Mouse (Mus musculus): ENCODE measurements at regions not wholly inside any gene's neighbourhood (a gene's known extent, or its start where the extent isn't known, plus 50 kb on each side); places are given as distances from the start of the nearest gene placed in this dataset.
"Not testable (repeated sequence)": the region's sequence is repeated elsewhere in the genome, so short reads cannot be mapped to it uniquely, and the experiment has no call there.

DNA sequence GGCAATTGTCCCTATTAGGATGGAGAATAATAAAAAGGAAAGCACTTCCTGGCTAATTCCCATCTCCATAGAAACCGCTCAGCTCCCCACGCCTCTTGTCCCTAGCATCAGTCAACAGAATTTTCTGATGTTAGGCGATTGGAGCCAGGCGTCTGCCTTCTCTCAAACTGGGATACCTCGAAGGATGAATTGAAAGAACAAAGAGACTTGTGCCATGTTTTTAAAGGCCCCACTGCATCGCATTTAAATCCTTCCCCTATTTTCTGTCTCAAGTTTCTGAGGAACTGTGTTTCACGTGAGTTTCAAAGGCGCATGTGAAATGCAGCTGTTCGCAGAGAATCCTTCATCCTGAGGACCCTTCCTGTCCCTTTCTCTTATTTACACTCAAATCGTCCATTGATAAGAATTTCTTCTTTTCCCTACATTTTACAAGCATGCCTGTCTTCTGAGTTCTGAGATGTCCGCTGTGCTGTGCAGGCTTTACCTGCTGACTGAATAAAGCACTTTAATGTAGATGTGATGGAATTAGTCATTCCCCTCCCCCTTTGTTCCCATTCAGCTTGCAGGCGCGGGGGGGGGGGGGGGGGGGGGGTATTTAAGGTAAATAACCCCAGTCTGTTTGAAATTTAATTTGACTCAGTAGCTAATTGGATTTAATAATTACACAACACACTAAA lies 1163.3 kb downstream of the A830018L16Rik start:
- no peaks in the 10 kb centered on the region for H3K27me3 ChIP-seq
- CTCF ChIA-PET = no interaction called here
- no peak for ATAC-seq
- TF ChIP-seq CTCF (IDR thresholded peaks at IDR 0.05) = no peak
- no peak for DNase-seq (ENCODE audit: low read depth, low spot score)
- POLR2A ChIA-PET = no interaction called here
- in situ Hi-C loops (cut with MboI; ENCODE audit: low pct_unique_long_range_greater_than_20kb) = no loop called here

DNA sequence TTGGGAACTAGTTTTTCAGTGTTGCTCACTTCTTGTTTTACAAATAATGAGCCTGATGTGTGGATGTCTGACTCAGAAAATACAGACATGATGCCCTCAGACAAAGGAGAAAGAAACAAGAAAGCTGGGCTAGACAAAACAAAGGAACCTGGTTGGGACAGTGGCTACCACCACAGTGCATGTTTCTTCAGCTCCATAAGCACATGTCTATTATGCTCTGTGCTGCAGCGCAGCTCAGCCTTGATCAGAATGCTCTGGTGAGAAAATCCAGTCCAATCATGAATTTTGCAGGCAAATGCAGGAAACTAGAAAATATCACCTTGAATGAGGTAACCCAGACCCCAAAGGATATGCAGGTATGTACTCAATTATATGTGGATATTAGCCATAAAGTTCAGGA lies 1164.1 kb downstream of the A830018L16Rik start:
- ATAC-seq = no peak
- ChIA-PET POLR2A (no interaction called here), CTCF (no interaction called here)
- TF ChIP-seq CTCF (IDR thresholded peaks at IDR 0.05) = no peak
- no peaks in the 10 kb centered on the region for H3K27me3 ChIP-seq
- in situ Hi-C loops (cut with MboI; ENCODE audit: low pct_unique_long_range_greater_than_20kb) = no loop called here
- DNase-seq (ENCODE audit: low read depth, low spot score) = no peak

DNA sequence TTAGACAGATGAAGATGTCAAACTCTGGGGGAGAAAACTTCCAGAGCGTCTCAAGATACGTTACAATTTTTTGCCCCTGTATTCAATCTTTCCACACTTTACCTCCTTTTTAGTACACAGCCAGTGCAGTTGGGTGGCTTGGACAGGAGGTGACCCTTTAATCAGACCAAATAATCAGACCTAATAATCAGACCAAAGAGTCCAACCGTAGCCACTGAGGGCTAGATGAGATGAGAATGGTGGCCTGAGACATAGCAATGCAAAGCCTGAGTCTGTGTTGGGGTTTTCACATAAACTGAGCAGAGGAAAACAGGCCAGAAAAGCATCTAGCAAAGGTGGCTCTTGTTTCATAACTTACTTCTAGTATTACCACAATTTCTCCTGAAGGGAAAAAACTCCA lies 1169.1 kb downstream of the A830018L16Rik start:
- CTCF ChIA-PET = interaction anchor here (1.6 kb wide), 1 partner anchor 10 kb away, joined by 5 read pairs; no protein-coding TSS in a partner anchor
- no peak for DNase-seq (ENCODE audit: low read depth, low spot score)
- no peak for TF ChIP-seq CTCF (IDR thresholded peaks at IDR 0.05)
- POLR2A ChIA-PET = no interaction called here
- ATAC-seq = no peak
- H3K27me3 ChIP-seq = no peaks in the 10 kb centered on the region
- in situ Hi-C loops (cut with MboI; ENCODE audit: low pct_unique_long_range_greater_than_20kb) = no loop called here

DNA sequence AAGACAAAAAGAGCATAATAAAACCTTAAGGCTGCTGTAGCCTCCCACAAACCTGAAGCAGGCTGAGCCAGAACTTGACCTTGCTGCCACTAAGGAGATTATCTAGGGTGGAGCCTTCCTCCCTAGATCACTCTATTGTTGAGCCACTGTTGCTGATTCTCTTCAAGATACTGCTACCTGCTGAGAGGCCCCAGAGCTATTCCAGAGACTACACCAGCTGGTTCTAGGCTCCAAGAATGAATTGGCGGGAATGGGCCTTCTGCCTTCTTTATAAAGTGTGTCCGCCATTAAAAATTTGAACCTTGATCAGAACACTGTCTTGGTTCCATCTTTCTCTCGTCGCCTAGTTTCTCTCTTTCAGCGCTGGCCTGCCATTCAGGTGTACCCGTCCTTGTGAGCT lies 1173.1 kb downstream of the A830018L16Rik start:
- in situ Hi-C loops (cut with MboI; ENCODE audit: low pct_unique_long_range_greater_than_20kb); H3K27me3 ChIP-seq; DNase-seq (ENCODE audit: low read depth, low spot score); ATAC-seq; CTCF ChIA-PET; POLR2A ChIA-PET: not testable (repeated sequence)

DNA sequence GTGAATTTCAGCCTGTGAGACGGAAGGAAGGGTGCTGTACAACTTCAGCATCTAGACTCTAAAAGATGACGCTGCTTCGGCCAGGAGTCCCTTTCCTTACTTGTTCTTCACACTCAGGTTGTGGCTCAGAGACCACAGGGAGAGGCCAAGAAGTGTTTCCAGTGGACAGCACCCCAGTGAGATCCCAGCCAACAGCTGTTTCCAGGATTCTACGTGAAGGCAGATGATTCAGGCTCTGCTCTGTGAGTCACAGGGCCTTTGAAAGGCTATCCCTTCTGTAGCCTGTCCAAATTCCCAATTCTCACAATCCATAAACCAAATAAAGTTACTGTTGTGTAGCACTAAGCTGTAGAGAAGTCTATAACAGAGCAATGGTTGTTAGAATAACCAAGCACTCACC lies 1198.2 kb downstream of the A830018L16Rik start:
- POLR2A ChIA-PET = no interaction called here
- TF ChIP-seq CTCF (IDR thresholded peaks at IDR 0.05) = no peak
- in situ Hi-C loops (cut with MboI; ENCODE audit: low pct_unique_long_range_greater_than_20kb) = no loop called here
- CTCF ChIA-PET = interaction anchor here (1.2 kb wide), 1 partner anchor 9 kb away, joined by 5 read pairs; no protein-coding TSS in a partner anchor
- no peaks in the 10 kb centered on the region for H3K27me3 ChIP-seq
- ATAC-seq = no peak
- DNase-seq (ENCODE audit: low read depth, low spot score) = no peak

DNA sequence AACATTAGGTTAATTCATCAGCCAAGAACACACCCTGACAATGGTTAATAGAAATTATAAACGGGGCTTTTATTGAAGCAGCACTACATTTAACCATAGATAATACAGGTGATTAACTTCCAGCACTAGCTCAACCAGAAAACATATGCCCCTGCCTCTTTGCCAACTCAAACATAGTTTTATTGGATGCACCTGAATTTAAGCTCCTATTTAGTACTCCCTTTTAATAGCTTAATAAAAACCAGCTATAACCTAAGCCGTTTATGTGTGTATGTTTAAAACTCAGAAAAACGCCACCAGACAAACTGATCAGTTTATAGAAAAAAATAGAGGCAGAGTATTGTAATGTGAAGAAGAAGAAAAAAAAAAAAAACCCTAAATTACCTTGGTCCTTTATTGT lies 1201.4 kb downstream of the A830018L16Rik start:
- ChIA-PET CTCF (no interaction called here), POLR2A (interaction anchor here (0.6 to 0.7 kb wide), 2 partner anchors 10 to 20 kb away, joined by 7 read pairs; no protein-coding TSS in a partner anchor)
- TF ChIP-seq CTCF (IDR thresholded peaks at IDR 0.05) = no peak
- no peaks in the 10 kb centered on the region for H3K27me3 ChIP-seq
- in situ Hi-C loops (cut with MboI; ENCODE audit: low pct_unique_long_range_greater_than_20kb) = no loop called here
- DNase-seq (ENCODE audit: low read depth, low spot score) (no peak), ATAC-seq (no peak)

DNA sequence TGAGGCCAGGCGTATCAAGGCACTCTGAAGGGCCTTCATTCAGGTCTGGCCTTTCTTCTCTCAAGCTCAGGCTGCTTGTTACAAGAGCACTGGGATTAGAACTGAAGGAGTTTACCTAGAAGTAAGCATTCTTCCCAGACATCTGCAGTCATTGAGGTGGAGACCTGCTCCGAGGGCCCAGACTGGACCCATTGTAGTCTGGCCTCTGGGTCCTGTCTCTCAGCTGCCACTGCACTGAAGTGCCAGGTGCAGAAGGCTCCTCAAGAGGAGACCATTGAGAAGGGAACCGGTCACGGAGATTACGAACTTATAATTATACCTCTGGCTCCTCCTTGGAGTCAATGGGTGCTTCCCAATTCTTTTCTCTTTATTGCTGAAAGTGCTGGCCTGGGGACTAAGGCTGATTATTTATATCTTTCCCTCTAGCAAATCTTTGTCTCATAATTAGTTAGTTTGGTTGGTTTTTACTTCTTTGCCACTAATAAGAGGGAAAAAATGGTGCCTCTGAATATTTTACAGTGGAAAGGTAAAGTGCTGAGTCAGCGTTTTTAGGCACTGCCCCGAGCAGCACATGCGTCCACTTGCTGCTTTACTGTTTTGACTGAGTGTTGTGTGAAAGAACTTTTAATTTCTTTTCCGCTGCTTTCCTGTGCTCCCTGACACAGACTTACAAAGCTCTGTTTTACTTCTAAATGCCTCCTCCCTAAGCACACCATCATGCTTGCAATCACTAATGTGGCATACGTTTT lies 1202.0 kb downstream of the A830018L16Rik start:
- DNase-seq (ENCODE audit: low read depth, low spot score) (no peak), ATAC-seq (no peak)
- ChIA-PET CTCF (interaction anchor here (1.3 kb wide), 1 partner anchor 36 kb away, joined by 3 read pairs; no protein-coding TSS in a partner anchor), POLR2A (interaction anchor here (0.7 kb wide), 1 partner anchor 21 kb away, joined by 7 read pairs; no protein-coding TSS in a partner anchor)
- H3K27me3 ChIP-seq = no peaks in the 10 kb centered on the region
- in situ Hi-C loops (cut with MboI; ENCODE audit: low pct_unique_long_range_greater_than_20kb) = no loop called here
- no peak for TF ChIP-seq CTCF (IDR thresholded peaks at IDR 0.05)

DNA sequence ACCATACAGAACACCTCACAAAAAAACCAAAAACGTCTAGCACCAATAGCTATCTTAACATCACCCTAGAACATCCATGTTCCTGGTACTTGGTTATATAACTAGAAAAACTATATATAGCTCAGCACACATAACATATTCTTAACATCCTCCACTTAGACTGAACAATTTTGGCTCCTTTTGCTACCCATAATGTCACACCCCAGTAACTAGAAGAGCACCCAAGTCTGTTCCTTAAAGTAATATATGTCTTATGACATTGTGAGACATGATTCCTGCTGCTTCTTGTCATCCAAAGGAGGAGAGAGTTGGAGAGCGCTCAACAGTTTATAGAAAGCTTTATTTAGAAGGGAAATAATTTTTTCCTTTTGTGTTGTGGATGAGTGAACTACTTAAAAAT lies 1206.1 kb downstream of the A830018L16Rik start:
- in situ Hi-C loops (cut with MboI; ENCODE audit: low pct_unique_long_range_greater_than_20kb) = no loop called here
- ChIA-PET POLR2A (interaction anchor here (0.6 kb wide), 1 partner anchor 14 kb away, joined by 3 read pairs; no protein-coding TSS in a partner anchor), CTCF (interaction anchor here (1.1 to 1.6 kb wide), 2 partner anchors 11 to 201 kb away, joined by 3 to 4 read pairs; no protein-coding TSS in a partner anchor)
- no peaks in the 10 kb centered on the region for H3K27me3 ChIP-seq
- DNase-seq (ENCODE audit: low read depth, low spot score) (no peak), ATAC-seq (no peak)
- no peak for TF ChIP-seq CTCF (IDR thresholded peaks at IDR 0.05)

DNA sequence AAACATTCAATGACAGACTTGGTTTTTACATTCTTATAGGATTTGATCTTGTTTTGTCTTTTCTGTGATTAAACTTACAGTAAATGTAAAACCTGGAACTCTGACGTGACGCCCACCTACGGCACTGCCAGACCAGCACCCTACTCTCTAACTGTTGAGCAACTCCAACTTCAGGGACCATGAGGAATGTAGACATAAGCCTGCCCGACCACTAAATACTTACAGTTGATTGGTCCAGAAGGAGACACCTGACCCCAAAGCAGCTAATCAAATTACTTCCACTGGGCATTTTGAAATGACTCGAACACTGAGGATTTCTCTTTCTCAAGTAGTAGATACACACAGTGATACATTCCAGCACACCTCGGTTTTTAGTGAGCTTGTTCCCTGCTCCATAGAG lies 1206.9 kb downstream of the A830018L16Rik start:
- ATAC-seq = peak; percentile 77
- no peak for TF ChIP-seq CTCF (IDR thresholded peaks at IDR 0.05)
- H3K27me3 ChIP-seq = no peaks in the 10 kb centered on the region
- ChIA-PET CTCF (interaction anchor here (1.1 to 1.6 kb wide), 2 partner anchors 10 to 202 kb away, joined by 3 to 4 read pairs; no protein-coding TSS in a partner anchor), POLR2A (interaction anchor here (0.6 kb wide), 1 partner anchor 328 kb away, joined by 4 read pairs; no protein-coding TSS in a partner anchor)
- no peak for DNase-seq (ENCODE audit: low read depth, low spot score)
- in situ Hi-C loops (cut with MboI; ENCODE audit: low pct_unique_long_range_greater_than_20kb) = no loop called here

DNA sequence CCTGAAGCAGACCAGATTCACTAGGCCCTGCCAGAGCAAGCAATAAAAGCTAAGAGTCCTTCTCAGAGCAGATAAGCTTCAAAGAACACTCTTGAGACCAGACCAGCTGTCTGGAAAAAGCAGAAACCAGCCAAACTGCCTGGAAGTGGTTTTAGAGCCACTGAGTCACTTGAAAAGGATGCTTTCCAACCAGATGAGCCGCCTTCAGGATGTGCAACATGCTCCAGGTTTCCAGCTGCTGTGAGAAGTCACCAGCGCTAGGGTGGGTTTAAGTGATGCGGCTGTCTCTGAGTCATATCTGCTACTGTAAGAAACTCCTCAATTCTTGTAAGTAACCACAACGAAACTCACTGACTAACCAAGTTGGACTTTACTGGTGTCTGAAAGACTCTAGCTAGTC lies 1209.3 kb downstream of the A830018L16Rik start:
- CTCF ChIA-PET = interaction anchor here (1.3 kb wide), 1 partner anchor 9 kb away, joined by 5 read pairs; no protein-coding TSS in a partner anchor
- in situ Hi-C loops (cut with MboI; ENCODE audit: low pct_unique_long_range_greater_than_20kb) = no loop called here
- DNase-seq (ENCODE audit: low read depth, low spot score) = peak; percentile 34

DNA sequence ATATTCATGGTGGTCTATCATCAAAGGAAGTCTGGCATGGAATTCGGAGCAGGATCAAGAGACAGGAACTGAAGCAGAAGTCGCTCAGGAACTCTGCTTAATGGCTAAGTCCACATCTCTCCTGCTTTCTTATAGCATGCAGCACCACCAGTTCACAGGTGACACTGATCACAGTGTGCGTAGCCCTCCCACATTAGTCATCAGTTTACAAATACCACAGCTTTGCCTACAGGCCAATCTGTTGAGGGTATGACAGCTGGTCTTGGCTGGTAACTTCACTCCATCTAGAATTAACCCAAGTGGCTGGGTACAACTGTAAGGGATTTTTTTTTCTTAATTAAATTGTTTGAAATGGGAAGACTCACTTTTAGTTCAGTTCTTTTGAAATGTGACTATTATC lies 1219.1 kb downstream of the A830018L16Rik start:
- no peak for TF ChIP-seq CTCF (IDR thresholded peaks at IDR 0.05)
- ChIA-PET CTCF (interaction anchor here (1.3 kb wide), 1 partner anchor 22 kb away, joined by 3 read pairs; no protein-coding TSS in a partner anchor), POLR2A (no interaction called here)
- ATAC-seq = no peak
- in situ Hi-C loops (cut with MboI; ENCODE audit: low pct_unique_long_range_greater_than_20kb) = no loop called here
- DNase-seq (ENCODE audit: low read depth, low spot score) = no peak
- H3K27me3 ChIP-seq = no peaks in the 10 kb centered on the region

More for the DNA sequence above, 1209.3 kb downstream of the A830018L16Rik start:
- no peak for ATAC-seq
- POLR2A ChIA-PET = no interaction called here
- H3K27me3 ChIP-seq = no peaks in the 10 kb centered on the region
- TF ChIP-seq CTCF (IDR thresholded peaks at IDR 0.05) = no peak

Data from Patski (cell line).